Mouse (Mus musculus): Measurements from ENCODE around the gene Psmb5. TPM values are rescaled to one million over a fixed set of nuclear protein-coding genes. Genes with fewer than 3 reads are reported as not detected.
A peak's percentile ranks its signal among the peaks of the same experiment; 100 is the strongest.
"Not testable (repeated sequence)": the region's sequence is repeated elsewhere in the genome, so short reads cannot be mapped to it uniquely, and the experiment has no call there.

Psmb5 gene
- polyA plus RNA-seq, 1 experiment from 2014 or later, result 445 TPM

GRCm38 (mm10) chr14:54628103-54628502, 10.3 kb upstream of the Psmb5 start:
- no peak overlapping the region for H3K4me2 ChIP-seq
- no peak overlapping the region for H3K4me3 ChIP-seq
- H3K27ac ChIP-seq, result no peak overlapping the region
- H3K9ac ChIP-seq, result no peak overlapping the region
- H3K9me3 ChIP-seq, result no peaks in the 10 kb centered on the region
- no peak for ATAC-seq (replicated peaks)
- WGBS, result 82% methylated on average over 5 of the region's 5 CpGs
- no peaks in the 10 kb centered on the region for H3K4me1 ChIP-seq
- no peaks in the 10 kb centered on the region for H3K27me3 ChIP-seq (replicated peaks)
- H3K36me3 ChIP-seq (replicated peaks), result peaks cover 14% of the 10 kb centered on the region; the same call in 1 of the 2 replicates

GRCm38 (mm10) chr14:54624976-54625375, 7.2 kb upstream of the Psmb5 start:
- H3K36me3 ChIP-seq (replicated peaks), result no peaks in the 10 kb centered on the region
- no peaks in the 10 kb centered on the region for H3K9me3 ChIP-seq
- no peak overlapping the region for H3K9ac ChIP-seq
- H3K4me1 ChIP-seq, result no peaks in the 10 kb centered on the region
- H3K27ac ChIP-seq, result no peak overlapping the region
- no peaks in the 10 kb centered on the region for H3K27me3 ChIP-seq (replicated peaks)
- 78% methylated on average over 10 of the region's 10 CpGs for WGBS
- ATAC-seq (replicated peaks), result no peak
- H3K4me3 ChIP-seq, result no peak overlapping the region
- H3K4me2 ChIP-seq, result no peak overlapping the region

- H3K27me3 ChIP-seq (replicated peaks), result no peaks in the 10 kb centered on the region
- no peaks in the 10 kb centered on the region for H3K4me1 ChIP-seq
- ATAC-seq (replicated peaks), result no peak
- no peak overlapping the region for H3K4me2 ChIP-seq
- H3K4me3 ChIP-seq, result no peak overlapping the region
- WGBS, result 87% methylated on average over 6 of the region's 6 CpGs
- H3K9ac ChIP-seq, result no peak overlapping the region
- H3K36me3 ChIP-seq (replicated peaks), result no peaks in the 10 kb centered on the region
- H3K27ac ChIP-seq, result no peak overlapping the region
- H3K9me3 ChIP-seq, result no peaks in the 10 kb centered on the region
Measured at GRCm38 (mm10) chr14:54623334-54623733, 5.5 kb upstream of the Psmb5 start.

- Histone ChIP-seq H3K9ac (no peak within 1 kb of the TSS), H3K36me3 (replicated peaks) (peaks cover 3% of the 10 kb centered on the region; the same call in 1 of the 2 replicates), H3K4me2 (no peak within 1 kb of the TSS), H3K9me3 (no peaks in the 10 kb centered on the region), H3K27me3 (replicated peaks) (no peaks in the 10 kb centered on the region), H3K4me3 (no peak within 1 kb of the TSS), H3K4me1 (peaks cover 11% of the 10 kb centered on the region), H3K27ac (no peak within 1 kb of the TSS)
- no peak for ATAC-seq (replicated peaks)
- WGBS, result 82% methylated on average over 1 of the region's 1 CpGs
Measured at GRCm38 (mm10) chr14:54621133-54621532, 3.3 kb upstream of the Psmb5 start, which contains the start of gene Psmb11. Gene Psmb11, plus strand, starts transcription at chr14:54621433.

- Histone ChIP-seq H3K9me3 (no peaks in the 10 kb centered on the region), H3K27me3 (replicated peaks) (no peaks in the 10 kb centered on the region), H3K4me2 (peak overlapping the region; percentile 68), H3K4me3 (peak overlapping the region; percentile 61), H3K4me1 (peaks cover 21% of the 10 kb centered on the region), H3K36me3 (replicated peaks) (peaks cover 9% of the 10 kb centered on the region), H3K27ac (peak overlapping the region; percentile 80), H3K9ac (peak overlapping the region; percentile 82)
- peak; percentile 68 for ATAC-seq (replicated peaks)
- 2% methylated on average over 37 of the region's 38 CpGs for WGBS
Measured at GRCm38 (mm10) chr14:54617152-54617896, 498 bp downstream of the Psmb5 start.

GRCm38 (mm10) chr14:54616226-54616825, 1.5 kb downstream of the Psmb5 start:
- H3K9me3 ChIP-seq, result no peaks in the 10 kb centered on the region
- peaks cover 21% of the 10 kb centered on the region for H3K4me1 ChIP-seq
- H3K27me3 ChIP-seq (replicated peaks), result no peaks in the 10 kb centered on the region
- 90% methylated on average over 16 of the region's 16 CpGs for WGBS
- no peak overlapping the region for H3K27ac ChIP-seq
- 0 out of 2 replicates have a peak overlapping the region, but pooled peaks have one; percentile 61 for H3K4me3 ChIP-seq
- no peak for ATAC-seq (replicated peaks)
- peak overlapping the region; percentile 68; the same call in 1 of the 2 replicates for H3K4me2 ChIP-seq
- peaks cover 9% of the 10 kb centered on the region for H3K36me3 ChIP-seq (replicated peaks)
- H3K9ac ChIP-seq, result no peak overlapping the region

- WGBS, result 91% methylated on average over 16 of the region's 16 CpGs
- H3K36me3 ChIP-seq (replicated peaks); H3K9me3 ChIP-seq; H3K27me3 ChIP-seq (replicated peaks); H3K4me2 ChIP-seq; ATAC-seq (replicated peaks); H3K4me3 ChIP-seq; H3K9ac ChIP-seq; H3K27ac ChIP-seq: not testable (repeated sequence)
- H3K4me1 ChIP-seq, result peaks cover 21% of the 10 kb centered on the region
Measured at GRCm38 (mm10) chr14:54614130-54614529, 3.7 kb downstream of the Psmb5 start.

GRCm38 (mm10) chr14:54610648-54611047, 7.2 kb downstream of the Psmb5 start:
- Histone ChIP-seq H3K36me3 (replicated peaks) (peaks cover 4% of the 10 kb centered on the region), H3K9ac (no peak overlapping the region; the same call in 1 of the 2 replicates), H3K27me3 (replicated peaks) (no peaks in the 10 kb centered on the region), H3K4me1 (peaks cover 6% of the 10 kb centered on the region; the same call in 1 of the 2 replicates), H3K27ac (no peak overlapping the region), H3K4me2 (no peak overlapping the region), H3K4me3 (no peak overlapping the region), H3K9me3 (no peaks in the 10 kb centered on the region)
- ATAC-seq (replicated peaks), result no peak
- WGBS, result 78% methylated on average over 6 of the region's 6 CpGs

- Histone ChIP-seq H3K4me1 (peaks cover 3% of the 10 kb centered on the region), H3K27ac (no peak overlapping the region), H3K4me3 (no peak overlapping the region), H3K9me3 (no peaks in the 10 kb centered on the region), H3K9ac (no peak overlapping the region), H3K4me2 (no peak overlapping the region), H3K36me3 (replicated peaks) (peaks cover 4% of the 10 kb centered on the region), H3K27me3 (replicated peaks) (no peaks in the 10 kb centered on the region)
- WGBS, result 66% methylated on average over 4 of the region's 4 CpGs
- no peak for ATAC-seq (replicated peaks)
Measured at GRCm38 (mm10) chr14:54609962-54610361, 7.9 kb downstream of the Psmb5 start.

- Histone ChIP-seq H3K4me2 (no peak overlapping the region), H3K9me3 (no peaks in the 10 kb centered on the region), H3K27ac (no peak overlapping the region), H3K9ac (no peak overlapping the region), H3K4me1 (peaks cover 10% of the 10 kb centered on the region), H3K4me3 (no peak overlapping the region), H3K27me3 (replicated peaks) (no peaks in the 10 kb centered on the region), H3K36me3 (replicated peaks) (peaks cover 4% of the 10 kb centered on the region; the same call in 1 of the 2 replicates)
- WGBS, result 72% methylated on average over 4 of the region's 4 CpGs
- ATAC-seq (replicated peaks), result no peak
Measured at GRCm38 (mm10) chr14:54609245-54609644, 8.6 kb downstream of the Psmb5 start.

GRCm38 (mm10) chr14:54607226-54607625, 10.6 kb downstream of the Psmb5 start:
- 46% methylated on average over 8 of the region's 8 CpGs for WGBS
- no peak for ATAC-seq (replicated peaks)
- Histone ChIP-seq H3K9ac (no peak overlapping the region), H3K36me3 (replicated peaks) (no peaks in the 10 kb centered on the region), H3K9me3 (no peaks in the 10 kb centered on the region), H3K27ac (no peak overlapping the region), H3K27me3 (replicated peaks) (no peaks in the 10 kb centered on the region), H3K4me2 (no peak overlapping the region), H3K4me1 (peaks cover 19% of the 10 kb centered on the region), H3K4me3 (no peak overlapping the region)

- peak; percentile 13; the same call in 1 of the 2 replicates for ATAC-seq (replicated peaks)
- Histone ChIP-seq H3K27ac (peak within 1 kb of the TSS; percentile 81), H3K9ac (peak within 1 kb of the TSS; percentile 35), H3K27me3 (replicated peaks) (no peaks in the 10 kb centered on the region), H3K9me3 (no peaks in the 10 kb centered on the region), H3K4me3 (peak within 1 kb of the TSS; percentile 48), H3K36me3 (replicated peaks) (no peaks in the 10 kb centered on the region), H3K4me1 (peaks cover 20% of the 10 kb centered on the region), H3K4me2 (peak within 1 kb of the TSS; percentile 72)
- under 1% methylated on average over 32 of the region's 39 CpGs for WGBS
Measured at GRCm38 (mm10) chr14:54605752-54606321, 12.0 kb downstream of the Psmb5 start, which contains the start of gene 4931414P19Rik. Gene 4931414P19Rik, minus strand, starts transcription at chr14:54605993.
